In genomic region chr3:67852397-67852796, GRCm38 (mm10) we compare ENCODE assay signal across 28 mouse cellular contexts. TPM values are rescaled to one million over a fixed set of nuclear protein-coding genes. Genes with fewer than 3 reads are reported as not detected.
"Had no signal": no experiment of that assay in that cellular context is flagged by ENCODE, and none has a peak within 500 bp of the region (broad histone marks: within the 10 kb centered on the region; RNA-seq: fewer than 3 reads in every experiment).

No protein-coding gene starts in this region.

- H3K27ac ChIP-seq: midbrain, embryonic 10.5 days; midbrain, embryonic 13.5 days; midbrain, embryonic 15.5 days; neural tube, embryonic 13.5 days; neural tube, embryonic 15.5 days had no signal

- H3K4me3 ChIP-seq: midbrain, embryonic 10.5 days; midbrain, embryonic 13.5 days; midbrain, embryonic 15.5 days; myocyte; neural tube, embryonic 13.5 days; neural tube, embryonic 15.5 days had no signal

- DNase-seq: lung, adult 18-20 months; lung, embryonic 14.5 days; lung, postnatal 10 days; lung, postnatal 4 days; retina, postnatal 1 day; right cerebral cortex, adult 18-20 months; right cerebral cortex, postnatal 25 days; right cerebral cortex, postnatal 4 days; spleen, adult 18-20 months; thymus, adult 18-20 months; thymus, postnatal 14 days; thymus, postnatal 4 days had no signal

RNA-seq across cellular contexts. Expression of gene Iqcj, which starts 39.6 kb away (rescaled TPM):
- total RNA-seq: megakaryocyte, adult 5-6 weeks; megakaryocyte-erythroid progenitor cell, adult 5-6 weeks had no signal
- polyA plus RNA-seq: liver, embryonic 16.5 days; lung, embryonic 14.5 days; lung, embryonic 16.5 days; myocyte; neural tube, embryonic 11.5 days; small intestine, adult 2 months; stomach, embryonic 14.5 days; stomach, embryonic 16.5 days; thymus, postnatal 0 days; urinary bladder, adult 2 months had no signal

RNA-seq across cellular contexts. Expression of gene Iqschfp, which starts 39.6 kb away (rescaled TPM):
- total RNA-seq: megakaryocyte, adult 5-6 weeks; megakaryocyte-erythroid progenitor cell, adult 5-6 weeks had no signal
- polyA plus RNA-seq: liver, embryonic 16.5 days; lung, embryonic 14.5 days; lung, embryonic 16.5 days; myocyte; small intestine, adult 2 months; thymus, postnatal 0 days; urinary bladder, adult 2 months had no signal
